Mouse (Mus musculus) mouse embryonic stem cell (cell line): Measurements from ENCODE around the gene Hspg2.
"Not testable (repeated sequence)": the region's sequence is repeated elsewhere in the genome, so short reads cannot be mapped to it uniquely, and the experiment has no call there.

Experiments used
- in situ Hi-C, 2 experiments: fragments of 300-500 bp; cut with MboI; formaldehyde crosslinking; loops; 1 replicate in 1 of 2; 3 replicates in 1 of 2; pipeline ENCODE4 v1.14.3; 2019 to 2020; ENCODE audit warnings: low sequenced_read_pairs in 2 of 2, low pct_unique_long_range_greater_than_20kb in 1 of 2, mixed read lengths in 1 of 2; ENCODE audit not compliant: unreplicated experiment in 1 of 2

Gene Hspg2

DNA sequence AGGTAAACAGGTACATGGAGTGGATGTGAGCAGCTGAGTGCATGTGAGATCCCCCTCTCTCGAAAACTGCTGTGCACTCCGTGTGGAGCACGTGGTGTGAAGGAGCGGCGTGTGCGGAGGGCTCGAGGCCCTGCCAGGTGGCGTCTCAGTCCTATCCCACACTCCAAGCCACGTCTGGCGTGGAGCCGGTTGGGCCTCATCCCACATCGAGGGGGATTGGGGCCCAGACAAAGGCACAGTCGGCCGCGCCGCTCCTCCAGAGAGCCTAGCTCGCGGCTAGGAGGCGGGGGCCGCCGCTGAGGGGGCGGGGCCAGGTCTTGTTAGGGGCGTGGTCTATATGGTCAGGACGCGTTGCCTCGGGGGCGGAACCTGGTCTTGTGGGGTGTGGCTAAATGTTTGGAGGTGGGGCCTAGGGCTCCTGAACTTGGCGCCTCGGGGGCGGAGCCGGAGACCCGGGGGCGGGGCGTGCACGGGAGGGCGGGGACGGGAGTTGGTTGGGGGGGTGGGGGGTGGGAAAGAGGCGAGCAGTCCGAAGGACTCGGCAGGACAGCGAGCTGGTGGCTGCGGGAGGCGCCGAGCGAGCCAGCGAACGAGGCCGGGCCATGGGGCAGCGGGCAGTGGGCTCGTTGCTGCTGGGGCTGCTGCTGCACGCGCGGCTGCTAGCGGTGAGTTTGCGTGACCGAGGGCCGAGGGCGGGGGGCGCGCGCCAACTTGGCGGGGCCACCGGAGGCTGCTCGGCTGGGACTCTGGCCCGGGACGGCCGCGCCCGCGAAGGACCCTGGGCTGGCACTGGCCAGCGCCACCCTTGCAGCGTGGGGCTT, at the start of gene Hspg2:
TSS of gene Hspg2 (plus strand) at position 510 of the 821 bp plus-strand sequence.
- in situ Hi-C loops: no loop called here

DNA sequence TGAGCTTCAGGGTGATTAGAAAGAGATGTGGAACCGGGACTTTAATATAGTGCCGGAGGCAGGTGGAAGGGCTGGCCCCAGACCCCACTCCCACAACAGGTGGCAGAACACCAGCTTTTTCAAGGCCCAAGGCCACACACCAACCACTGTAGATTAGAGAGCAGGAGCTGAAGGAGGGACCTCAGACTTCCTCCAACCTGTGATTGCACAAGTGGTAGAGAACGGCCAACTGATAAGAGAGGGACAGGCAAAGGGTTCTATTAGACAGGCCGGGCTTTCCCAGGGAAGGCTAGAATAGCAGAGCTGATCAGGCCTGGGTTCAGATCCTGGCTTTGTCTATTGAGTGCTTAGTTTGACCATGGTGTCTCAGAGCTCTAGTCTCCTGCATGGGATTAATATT, 38.1 kb upstream of the Hspg2 start, which contains the start of gene Cela3b:
TSS of gene Cela3b (minus strand) at position 39 of the 400 bp plus-strand sequence.
- in situ Hi-C loops: no loop called here

DNA sequence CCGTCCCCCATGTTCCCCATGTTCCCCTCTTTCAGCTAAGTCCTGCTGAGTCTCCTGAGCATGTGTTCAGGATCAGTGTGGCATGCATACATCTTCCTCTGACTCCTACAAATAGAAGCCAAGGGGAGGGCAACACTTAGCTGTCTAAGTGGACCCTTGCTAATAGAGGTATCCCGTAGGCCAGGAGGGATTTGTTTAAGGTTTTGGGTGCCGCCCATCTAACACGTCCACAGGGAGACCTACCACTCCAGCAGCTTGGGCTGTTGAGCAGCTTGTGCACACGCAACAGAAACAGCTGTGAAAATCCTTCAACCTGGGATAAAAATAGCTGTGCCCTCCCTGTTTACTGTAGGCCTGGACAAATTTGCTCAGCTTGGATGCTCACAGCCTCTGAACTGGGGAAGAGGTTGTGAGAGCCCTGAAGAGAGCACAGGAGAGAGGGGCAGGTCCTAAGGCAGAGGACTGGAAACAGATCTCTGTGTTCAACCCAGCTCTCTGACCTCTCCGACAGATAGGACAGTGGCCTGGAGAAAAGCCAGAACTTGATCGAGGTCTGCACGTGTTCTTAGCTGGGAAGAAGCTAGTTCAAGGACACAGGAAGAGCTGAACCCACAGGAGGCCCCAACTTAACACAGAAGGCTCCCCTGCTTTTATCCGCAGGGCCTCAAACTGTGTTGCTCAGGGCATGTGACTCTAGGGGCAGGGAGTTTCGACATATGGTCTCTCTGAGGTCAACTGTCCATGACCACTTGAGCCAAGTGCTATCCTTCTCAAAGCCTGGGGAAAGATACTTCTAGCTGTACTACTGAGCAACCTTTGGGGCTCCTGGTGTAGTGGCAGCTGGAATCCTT, 35.6 kb upstream of the Hspg2 start:
- in situ Hi-C loops: not testable (repeated sequence)

DNA sequence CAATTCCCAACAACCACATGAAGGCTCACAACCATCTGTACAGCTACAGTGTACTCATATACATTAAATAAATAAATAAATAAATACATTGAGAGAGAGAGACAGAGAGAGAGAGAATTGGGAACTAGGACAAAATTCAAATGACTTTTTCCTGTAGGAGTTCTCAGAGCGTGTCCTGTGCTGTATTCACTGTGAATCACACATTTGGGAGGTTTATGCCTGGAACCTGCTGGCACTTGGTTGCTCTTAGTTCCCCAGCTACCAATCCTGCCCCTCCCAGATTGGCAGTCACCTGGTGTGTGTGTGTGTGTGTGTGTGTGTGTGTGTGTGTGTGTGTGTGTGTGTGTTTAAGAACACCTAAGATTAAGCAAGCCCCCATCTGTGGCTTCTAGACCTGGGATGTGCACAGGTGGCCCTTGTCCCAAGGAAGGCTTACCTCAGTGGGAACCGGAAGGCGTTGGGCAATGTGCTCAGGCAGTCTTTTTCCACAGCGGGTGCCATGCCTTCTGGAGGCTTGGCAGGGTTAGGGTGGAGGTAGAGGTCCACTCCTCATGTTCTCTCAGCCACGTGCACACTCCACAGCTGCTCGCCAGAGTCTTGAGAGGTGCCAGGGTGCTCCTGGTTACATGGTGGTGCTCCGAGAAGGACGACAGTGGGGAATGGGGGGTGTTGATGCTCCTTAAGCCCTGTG, 31.4 kb upstream of the Hspg2 start:
- in situ Hi-C loops: no loop called here

DNA sequence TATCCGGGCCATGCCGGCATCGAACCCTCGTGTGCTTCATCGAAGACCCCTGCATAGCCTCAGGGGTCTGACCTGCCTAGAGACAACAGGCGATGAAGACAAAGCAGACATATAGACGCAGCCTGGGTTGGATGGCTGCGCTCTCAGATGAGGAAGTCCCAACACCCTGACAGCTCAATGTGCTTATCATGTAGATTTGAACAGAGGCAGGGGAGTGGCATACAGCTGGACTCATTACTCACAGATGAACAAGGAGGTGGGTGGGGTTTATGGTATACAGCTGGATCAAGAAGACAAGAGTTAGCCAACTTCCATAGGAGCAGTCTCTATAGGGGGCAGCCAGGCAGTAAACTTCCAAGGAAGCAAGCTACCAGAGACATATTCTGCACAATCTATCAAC, 29.7 kb upstream of the Hspg2 start:
- in situ Hi-C loops: no loop called here

DNA sequence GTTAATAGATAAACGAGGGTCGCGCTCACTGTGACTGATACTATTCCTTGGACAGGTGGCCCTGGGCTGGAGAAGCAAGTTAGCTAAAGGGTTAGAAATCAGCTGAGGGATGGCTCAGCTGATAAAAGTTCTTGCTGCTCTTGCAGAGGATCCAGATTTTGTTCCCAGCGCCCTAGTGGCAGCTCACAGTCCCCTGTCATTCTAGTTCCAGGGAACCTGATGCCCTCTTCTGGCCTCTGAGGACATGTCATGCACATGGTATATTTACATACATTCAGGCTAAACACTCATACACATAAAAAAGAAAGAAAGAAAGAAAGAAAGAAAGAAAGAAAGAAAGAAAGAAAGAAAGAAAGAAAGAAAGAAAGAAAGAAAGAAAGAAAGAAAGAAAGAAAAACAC, 27.2 kb upstream of the Hspg2 start:
- in situ Hi-C loops: loop anchor here in 1 of 2 experiments (5.0 kb wide), 1 partner anchor 136 kb away; no protein-coding TSS in a partner anchor

DNA sequence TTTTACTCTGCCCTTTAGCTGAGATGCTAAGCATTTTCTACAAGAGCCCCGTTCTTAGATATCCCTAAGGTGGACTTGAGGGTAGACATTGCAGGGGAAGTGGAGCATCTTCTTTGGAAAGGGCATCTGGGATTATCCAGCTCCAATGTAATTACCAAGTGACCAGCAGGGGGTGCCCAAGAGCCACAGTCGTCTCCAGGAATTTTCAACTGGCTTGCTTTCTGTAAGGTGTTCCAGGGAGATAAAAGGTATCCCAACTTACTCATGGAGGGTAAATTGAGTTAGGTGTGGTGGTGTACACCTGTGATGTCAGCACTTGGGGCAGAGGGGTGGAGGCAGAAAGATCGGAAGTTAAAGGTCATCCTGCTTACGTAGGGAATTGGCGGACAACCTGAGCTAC, 24.9 kb upstream of the Hspg2 start:
- in situ Hi-C loops: loop anchor here in 1 of 2 experiments (5.0 kb wide), 1 partner anchor 134 kb away; no protein-coding TSS in a partner anchor

DNA sequence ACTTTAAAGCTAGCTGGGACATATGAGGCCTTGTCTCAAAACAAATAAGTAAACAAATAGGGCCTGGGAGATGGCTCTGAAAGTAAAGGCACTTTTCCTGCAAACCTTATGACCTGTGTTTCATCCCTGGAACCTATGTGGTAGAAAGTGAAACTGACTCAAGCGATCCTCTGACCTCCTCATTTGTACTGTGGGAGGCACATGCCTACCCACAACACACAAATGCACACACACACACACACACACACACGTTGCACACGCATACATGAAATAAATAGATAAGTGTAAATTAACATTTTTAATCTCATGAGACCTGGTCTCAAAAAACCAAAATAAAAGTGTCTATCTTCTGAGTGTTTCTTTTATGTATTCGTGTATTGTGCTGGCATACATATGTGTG, 22.7 kb upstream of the Hspg2 start:
- in situ Hi-C loops: no loop called here

DNA sequence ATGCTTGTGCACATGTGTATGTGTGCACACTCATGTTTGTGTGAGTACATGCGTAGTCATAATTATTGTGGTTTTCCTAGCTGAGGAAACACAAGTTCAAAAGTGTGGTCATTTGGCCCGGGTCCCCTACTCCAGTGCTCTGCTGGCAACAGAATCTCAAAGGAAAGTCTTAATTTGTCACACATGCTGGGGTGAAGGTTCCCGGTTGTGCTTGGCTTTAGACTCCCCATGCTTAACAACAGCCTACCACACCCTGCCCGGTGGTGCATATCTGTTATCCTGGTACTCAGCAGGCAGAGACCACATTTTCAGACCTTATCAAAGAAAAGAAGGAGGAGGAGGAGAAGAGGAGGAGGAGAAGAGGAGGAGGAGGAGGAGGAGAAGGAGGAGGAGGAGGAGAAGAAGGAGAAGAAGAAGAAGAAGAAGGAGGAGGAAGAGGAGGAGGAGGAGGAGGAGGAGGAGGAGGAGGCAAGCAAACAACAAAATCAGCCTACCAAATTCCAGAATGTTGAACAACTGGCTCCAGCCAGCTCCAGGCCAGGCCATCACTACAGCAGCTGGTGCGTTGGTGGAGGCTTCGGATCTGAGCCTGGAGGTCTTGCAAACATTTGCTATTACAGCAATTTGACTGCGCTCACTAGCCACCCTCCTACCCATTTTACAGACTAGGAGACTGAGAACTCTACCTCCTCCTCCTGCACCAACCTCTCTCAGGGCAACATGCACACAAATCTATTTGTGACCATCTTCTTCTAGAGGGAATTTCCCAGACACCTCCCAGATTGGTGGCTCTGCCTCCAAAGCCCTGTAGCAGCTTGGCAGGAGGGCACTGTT, 21.0 kb upstream of the Hspg2 start:
- in situ Hi-C loops: no loop called here

DNA sequence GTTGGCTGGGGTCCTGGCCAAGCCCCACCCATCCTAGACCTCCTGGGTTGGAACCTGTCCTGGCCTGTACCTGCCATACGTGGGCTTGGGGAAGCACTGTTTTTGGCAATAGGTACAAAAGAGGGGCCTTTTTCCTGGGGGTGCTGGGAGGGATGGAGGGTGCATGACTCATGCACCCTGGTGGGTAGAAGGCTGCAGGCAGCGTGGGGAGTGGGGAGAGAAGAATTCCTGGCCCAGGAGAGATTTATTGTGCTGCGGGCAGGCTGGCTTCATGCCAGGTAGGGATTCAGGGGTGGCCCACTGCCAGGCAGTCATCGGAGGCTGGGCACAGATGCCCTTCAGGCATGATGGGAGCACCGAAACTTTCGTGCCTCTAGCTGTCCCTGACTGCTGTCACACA, 20.4 kb upstream of the Hspg2 start:
- in situ Hi-C loops: no loop called here

DNA sequence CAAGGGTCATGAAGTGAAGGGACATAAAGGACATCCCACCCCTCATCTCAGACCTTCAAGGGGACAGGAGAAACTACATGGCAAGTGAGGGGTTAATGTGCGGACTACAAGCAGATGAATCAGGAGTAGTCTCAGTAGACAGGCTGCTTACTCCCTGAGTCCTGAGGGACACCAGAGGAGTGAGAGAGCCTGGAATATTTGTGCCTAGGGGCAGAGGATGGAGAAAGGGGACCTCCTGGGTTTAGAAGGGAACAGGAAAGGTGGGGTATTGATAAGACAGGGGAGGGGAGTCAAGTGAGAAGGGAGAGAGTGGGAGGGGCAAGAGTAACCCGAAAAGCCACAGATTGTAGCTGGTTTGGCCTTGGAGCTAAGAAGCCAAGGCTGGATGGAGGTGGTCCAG, 19.9 kb upstream of the Hspg2 start:
- in situ Hi-C loops: no loop called here

DNA sequence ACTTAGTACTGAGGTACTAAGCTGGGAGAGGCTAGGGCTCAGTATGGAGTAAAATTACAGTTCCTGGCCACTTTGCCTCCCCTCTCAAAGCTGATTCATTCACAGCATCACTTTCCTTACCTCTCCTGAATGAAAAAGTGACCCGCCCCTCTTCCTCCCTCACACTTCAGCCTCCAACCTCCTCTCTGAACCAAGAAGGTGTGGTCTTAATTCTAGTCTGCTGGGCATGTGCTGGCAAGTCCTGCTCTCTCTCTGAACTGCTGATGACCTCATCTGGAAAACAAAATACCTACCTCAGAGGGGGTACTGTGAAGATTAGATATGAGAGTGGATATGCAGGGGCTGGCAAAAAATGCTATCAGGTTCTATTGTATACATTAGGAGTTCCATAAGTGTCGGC, 19.4 kb upstream of the Hspg2 start:
- in situ Hi-C loops: no loop called here

DNA sequence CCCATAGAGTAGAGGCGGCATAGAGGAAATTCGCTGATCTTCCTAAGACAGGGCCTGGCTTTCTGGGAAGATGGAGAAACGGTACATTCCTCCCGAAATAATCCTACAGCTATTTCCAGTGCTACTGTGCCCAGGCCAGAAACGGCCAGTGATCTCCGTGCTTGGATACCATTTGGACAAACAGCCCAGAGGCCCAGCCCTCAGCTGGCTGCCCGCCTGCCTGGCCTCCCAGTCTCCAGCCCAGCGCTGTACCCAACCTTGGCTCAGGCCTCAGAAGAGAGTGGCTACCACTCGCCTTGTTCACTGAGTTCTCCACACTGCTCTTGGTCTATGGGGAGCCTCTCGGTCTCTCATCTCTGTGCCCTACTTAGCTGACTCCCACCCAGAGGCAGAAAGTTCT, 18.9 kb upstream of the Hspg2 start:
- in situ Hi-C loops: no loop called here

DNA sequence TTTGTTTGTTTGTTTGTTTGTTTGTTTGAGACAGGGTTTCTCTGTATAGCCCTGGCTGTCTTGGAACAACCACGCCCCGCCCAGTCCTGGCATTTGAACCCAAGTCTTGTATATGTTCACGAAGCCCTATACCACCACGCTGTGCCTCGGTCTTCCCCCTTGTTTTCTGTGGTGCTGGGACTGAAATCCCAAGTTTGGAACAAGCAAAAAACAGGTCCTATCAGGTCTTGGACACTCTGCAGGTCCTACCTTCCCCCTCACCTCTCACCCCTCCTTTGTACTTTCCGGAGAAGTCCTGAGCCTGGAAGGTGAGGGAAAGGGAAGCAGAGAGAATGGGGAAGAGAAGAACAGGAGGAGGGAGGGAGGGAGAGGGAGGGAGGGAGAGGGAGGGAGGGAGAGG, 16.4 kb upstream of the Hspg2 start:
- in situ Hi-C loops: no loop called here

DNA sequence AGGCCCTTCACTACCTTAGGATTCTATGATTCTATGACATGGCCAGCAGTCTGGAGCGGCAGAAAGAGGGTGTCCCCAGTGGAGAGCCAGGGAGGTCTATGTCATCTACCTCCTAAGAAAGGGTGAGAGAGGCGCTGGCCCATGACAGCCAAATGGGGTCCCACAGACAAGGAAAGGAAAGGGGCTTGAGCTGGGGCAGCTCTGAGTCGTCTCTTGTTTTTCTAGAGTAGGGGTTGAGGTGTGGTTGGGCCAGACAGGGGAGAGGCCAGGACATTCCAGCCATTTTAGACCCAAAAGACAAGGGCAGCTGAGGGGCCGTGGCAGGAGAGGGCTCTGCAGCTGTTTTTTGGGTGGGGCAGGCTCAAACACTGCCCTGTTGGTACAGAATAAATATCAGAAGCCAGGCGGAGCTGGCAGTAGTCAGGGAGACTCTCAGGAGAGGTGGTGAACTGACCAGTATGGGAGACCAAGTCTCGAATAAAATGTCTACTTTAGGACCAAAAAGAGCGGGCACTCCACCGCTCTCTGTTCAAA, 15.3 kb upstream of the Hspg2 start, which contains the start of gene 1700013G24Rik:
TSS of gene 1700013G24Rik (plus strand) at position 51 of the 534 bp plus-strand sequence.
- in situ Hi-C loops: no loop called here

DNA sequence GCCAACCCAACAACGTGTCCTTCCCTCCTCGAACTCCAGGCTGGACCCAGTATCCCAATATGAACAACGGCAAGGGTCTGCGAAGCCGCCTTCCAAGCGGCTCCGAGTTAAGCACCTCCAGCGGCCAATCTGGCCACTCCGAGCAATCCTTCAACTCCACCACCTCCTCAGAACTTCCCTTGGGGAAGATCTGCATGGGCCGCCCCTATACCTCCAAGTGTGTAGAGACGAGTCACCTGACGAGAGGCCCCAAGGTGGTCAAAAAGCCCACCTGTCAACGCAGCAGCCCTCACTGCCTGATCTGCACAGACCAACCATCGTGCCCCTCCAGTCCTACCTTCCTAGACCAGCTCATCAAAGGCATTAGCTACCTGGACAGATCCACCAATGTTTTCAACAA, 14.0 kb upstream of the Hspg2 start:
- in situ Hi-C loops: no loop called here

DNA sequence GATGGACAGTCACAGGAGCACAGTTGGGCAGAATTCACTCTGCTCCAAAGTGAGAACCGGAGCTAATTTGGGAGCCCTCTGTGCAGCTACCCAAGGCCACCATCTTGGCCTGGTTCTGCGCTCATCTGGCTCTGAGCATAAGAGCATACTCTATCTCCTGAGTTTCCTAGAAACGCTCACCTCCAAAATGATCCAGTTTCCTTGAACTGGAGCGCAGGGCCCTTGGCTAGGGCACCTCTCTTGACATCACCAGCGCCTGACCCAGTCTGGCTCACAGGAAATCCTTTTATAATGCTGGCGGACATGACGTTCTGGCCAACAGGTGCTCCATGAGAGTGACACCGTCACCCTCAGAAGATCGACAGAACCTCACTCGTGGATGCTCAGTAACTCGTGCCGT, 12.0 kb upstream of the Hspg2 start:
- in situ Hi-C loops: loop anchor here (5.0 kb wide), 1 partner anchor 61 kb away; no protein-coding TSS in a partner anchor

DNA sequence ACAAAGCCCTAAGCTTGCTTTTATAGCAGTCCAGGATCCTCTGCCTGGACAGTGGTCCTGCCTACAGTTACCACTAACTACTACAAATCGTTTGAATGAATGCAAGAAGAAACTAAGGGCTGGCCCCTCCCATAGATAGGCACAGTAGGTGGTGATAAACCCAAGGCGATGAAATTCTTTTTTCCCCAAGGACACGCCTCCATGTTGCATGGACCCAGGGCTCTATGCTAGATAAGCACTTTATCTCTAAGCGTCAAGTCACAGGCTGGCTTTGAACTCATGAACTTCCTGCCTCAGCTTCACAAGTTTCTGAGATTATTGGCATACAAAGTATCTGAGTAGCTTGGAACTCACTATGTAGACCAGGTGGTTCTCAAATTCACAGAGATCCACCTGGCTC, 11.3 kb upstream of the Hspg2 start:
- in situ Hi-C loops: loop anchor here (5.0 kb wide), 1 partner anchor 60 kb away; no protein-coding TSS in a partner anchor
